Mouse (Mus musculus): ENCODE measurements around the gene Kdr. TPM values are rescaled to one million over a fixed set of nuclear protein-coding genes. Genes with fewer than 3 reads are reported as not detected.

Gene Kdr
- polyA plus RNA-seq, 1 experiment from 2014 or later = 7.7 TPM

DNA sequence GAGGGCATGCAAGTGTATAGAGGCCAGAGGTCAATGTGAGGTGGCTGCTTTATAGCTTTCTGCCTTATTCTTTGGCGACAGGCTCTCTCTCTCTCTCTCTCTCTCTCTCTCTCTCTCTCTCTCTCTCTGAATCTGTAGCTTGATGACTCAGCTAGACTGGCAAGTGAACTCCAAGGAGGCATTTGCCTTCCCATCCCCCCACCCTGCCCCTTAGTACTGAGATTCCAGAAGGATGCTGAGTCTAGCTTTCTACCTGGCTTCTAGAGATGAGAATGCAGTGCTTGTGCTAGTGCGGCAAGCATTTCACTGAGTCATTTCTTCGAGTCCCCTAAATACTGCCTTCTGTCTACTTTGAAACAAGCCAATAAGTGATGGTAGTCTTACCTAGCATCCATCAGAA is 21.7 kb downstream of the Kdr start:
- Histone ChIP-seq H3K4me1 (replicated peaks) (peaks cover 21% of the 10 kb centered on the region), H3K4me2 (no peak overlapping the region), H3K4me3 (replicated peaks) (no peak overlapping the region), H3K36me3 (no peaks in the 10 kb centered on the region), H3K27me3 (no peaks in the 10 kb centered on the region), H3K9ac (no peak overlapping the region), H3K9me3 (replicated peaks) (no peaks in the 10 kb centered on the region), H3K27ac (no peak overlapping the region)
- ATAC-seq (ENCODE audit: low read depth) (no peak), DNase-seq (no peak)
- 72% methylated on average over 3 of the region's 3 CpGs for WGBS (ENCODE audit: insufficient replicate concordance)

DNA sequence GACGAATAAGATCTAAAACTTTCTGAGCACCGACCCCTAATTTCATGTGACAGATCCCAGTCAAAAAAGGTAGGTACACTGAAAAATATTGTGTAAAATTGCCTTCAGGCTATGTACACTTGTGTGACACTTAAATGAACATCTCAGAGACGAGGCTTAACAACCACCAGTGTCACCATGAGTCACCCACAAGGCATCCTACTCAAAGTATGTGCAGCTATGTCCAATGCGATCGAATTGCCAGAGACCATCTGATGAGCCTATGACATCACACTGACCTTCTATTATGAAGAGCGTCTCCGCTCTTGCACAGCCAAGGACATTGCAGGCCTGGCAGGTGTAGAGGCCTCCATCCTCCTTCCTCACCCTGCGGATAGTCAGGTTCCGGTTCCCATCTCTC is 22.4 kb downstream of the Kdr start:
- WGBS (ENCODE audit: insufficient replicate concordance) = 80% methylated on average over 9 of the region's 9 CpGs
- Histone ChIP-seq H3K9me3 (replicated peaks) (no peaks in the 10 kb centered on the region), H3K27me3 (no peaks in the 10 kb centered on the region), H3K4me3 (replicated peaks) (no peak overlapping the region), H3K36me3 (no peaks in the 10 kb centered on the region), H3K9ac (no peak overlapping the region), H3K27ac (no peak overlapping the region), H3K4me1 (replicated peaks) (peaks cover 16% of the 10 kb centered on the region), H3K4me2 (no peak overlapping the region)
- DNase-seq = no peak
- no peak for ATAC-seq (ENCODE audit: low read depth)

DNA sequence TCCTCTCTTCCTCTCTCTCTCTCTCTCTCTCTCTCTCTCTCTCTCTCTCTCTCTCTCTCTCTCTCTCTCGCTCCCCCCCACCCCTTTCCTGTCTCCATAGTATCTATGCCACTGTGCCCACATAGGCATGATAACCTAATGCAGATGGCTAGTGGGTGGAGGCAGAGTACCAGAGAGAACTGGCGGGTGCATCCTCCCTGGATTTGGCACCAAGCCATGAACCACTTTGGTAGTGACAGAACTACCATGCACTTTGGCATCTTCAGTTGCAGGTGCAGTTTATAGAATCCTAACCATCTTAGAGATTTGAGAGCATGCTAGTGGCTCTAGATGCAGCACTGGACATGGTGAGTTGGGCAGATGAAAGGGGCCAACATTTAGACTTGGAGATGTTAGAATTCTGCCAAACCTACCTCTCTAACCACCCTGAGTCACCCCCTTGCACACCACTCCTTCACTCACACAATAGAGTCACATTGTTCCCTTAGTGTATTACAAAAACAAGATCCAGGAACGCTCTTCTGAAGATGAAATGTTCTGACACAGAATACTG is 23.4 kb downstream of the Kdr start:
- Histone ChIP-seq H3K36me3 (no peaks in the 10 kb centered on the region), H3K4me2 (no peak overlapping the region), H3K9me3 (replicated peaks) (no peaks in the 10 kb centered on the region), H3K27ac (no peak overlapping the region), H3K4me3 (replicated peaks) (no peak overlapping the region), H3K9ac (no peak overlapping the region), H3K4me1 (replicated peaks) (peaks cover 5% of the 10 kb centered on the region), H3K27me3 (no peaks in the 10 kb centered on the region)
- 66% methylated on average over 3 of the region's 3 CpGs for WGBS (ENCODE audit: insufficient replicate concordance)
- DNase-seq (no peak), ATAC-seq (ENCODE audit: low read depth) (no peak)

DNA sequence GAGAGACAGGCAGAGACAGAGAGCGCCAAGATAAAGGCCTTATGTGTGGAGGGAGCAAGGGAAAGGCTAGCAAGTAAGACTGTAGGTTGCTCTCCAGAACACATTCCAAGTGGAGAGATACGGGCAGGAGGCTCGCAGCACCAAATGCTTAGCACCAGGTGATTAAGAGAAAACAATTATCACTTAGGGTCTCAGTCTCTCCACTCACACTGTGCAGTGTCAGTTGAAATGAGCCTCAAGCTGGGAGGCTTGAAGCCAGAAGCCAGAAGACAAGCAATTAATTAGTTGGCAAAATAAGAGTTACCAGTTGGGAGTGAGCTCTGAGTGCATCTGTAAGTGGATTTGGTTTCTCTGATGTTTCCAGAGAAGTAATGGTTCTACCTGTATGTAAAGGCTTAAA is 24.0 kb downstream of the Kdr start:
- H3K36me3 ChIP-seq = no peaks in the 10 kb centered on the region
- no peaks in the 10 kb centered on the region for H3K9me3 ChIP-seq (replicated peaks)
- H3K27me3 ChIP-seq = no peaks in the 10 kb centered on the region
- 0 out of 2 replicates have a peak, but pooled peaks cover 2% of the 10 kb centered on the region for H3K4me1 ChIP-seq (replicated peaks)
- H3K4me3 ChIP-seq (replicated peaks) = no peak overlapping the region
- no peak overlapping the region for H3K9ac ChIP-seq
- no peak overlapping the region for H3K4me2 ChIP-seq
- WGBS (ENCODE audit: insufficient replicate concordance) = 64% methylated on average over 3 of the region's 3 CpGs
- DNase-seq = no peak
- no peak for ATAC-seq (ENCODE audit: low read depth)
- H3K27ac ChIP-seq = no peak overlapping the region

DNA sequence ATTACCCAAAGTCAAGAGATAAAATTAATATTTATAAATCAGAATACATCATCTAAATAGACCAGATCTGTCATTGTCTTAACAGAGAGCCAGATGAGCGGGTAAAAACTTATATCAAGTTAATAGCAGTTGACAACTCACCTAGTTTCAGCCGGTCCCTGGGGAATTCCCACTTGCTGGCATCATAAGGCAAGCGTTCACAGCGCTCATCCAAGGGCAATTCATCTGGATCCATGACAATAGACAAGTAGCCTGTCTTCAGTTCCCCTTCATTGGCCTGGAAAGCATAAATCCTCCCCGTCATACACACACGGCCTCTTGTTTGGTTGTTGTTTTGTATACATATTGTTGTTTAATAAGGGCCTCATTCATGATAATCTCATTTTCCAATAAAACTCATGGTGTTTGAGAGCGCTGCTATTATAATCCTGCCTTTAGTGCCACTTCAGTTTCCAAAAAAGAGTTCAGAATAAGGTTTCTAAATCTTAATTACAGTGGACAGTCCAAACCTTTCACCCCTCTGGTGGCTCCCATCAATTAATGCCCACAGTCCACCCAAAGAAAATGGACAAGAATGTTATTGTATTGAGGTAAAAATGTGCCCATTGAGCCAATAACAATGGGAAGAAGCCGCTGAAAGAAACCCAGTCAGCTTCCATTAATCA is 26.0 kb downstream of the Kdr start:
- H3K4me3 ChIP-seq (replicated peaks) = no peak overlapping the region
- no peak for DNase-seq
- no peak for ATAC-seq (ENCODE audit: low read depth)
- H3K9ac ChIP-seq = no peak overlapping the region
- H3K4me1 ChIP-seq (replicated peaks) = no peaks in the 10 kb centered on the region
- no peak overlapping the region for H3K27ac ChIP-seq
- no peaks in the 10 kb centered on the region for H3K36me3 ChIP-seq
- WGBS (ENCODE audit: insufficient replicate concordance) = 73% methylated on average over 8 of the region's 8 CpGs
- no peaks in the 10 kb centered on the region for H3K27me3 ChIP-seq
- no peak overlapping the region for H3K4me2 ChIP-seq
- no peaks in the 10 kb centered on the region for H3K9me3 ChIP-seq (replicated peaks)

DNA sequence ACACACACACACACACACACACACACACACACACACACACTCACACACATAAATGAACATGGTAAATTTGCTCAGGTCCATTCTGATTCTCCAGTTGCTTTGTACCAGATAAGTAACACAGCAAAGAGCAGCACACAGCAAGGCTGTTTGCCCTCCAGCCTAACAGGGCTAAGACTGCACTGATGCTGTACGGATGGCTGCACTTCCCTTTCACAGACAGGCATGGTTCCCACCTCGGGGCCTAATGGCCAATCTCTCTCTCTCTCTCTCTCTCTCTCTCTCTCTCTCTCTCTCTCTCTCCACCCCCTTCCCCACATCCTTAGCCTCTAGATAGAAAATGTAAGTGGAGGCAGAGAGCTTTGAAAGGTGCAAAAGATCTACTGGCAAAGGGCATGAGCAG is 27.4 kb downstream of the Kdr start:
- Histone ChIP-seq H3K4me2 (no peak overlapping the region), H3K36me3 (no peaks in the 10 kb centered on the region), H3K4me1 (replicated peaks) (no peaks in the 10 kb centered on the region), H3K9me3 (replicated peaks) (no peaks in the 10 kb centered on the region), H3K9ac (no peak overlapping the region), H3K27ac (no peak overlapping the region), H3K4me3 (replicated peaks) (no peak overlapping the region), H3K27me3 (no peaks in the 10 kb centered on the region)
- DNase-seq = no peak
- no peak for ATAC-seq (ENCODE audit: low read depth)
- WGBS (ENCODE audit: insufficient replicate concordance) = 61% methylated on average over 2 of the region's 2 CpGs

DNA sequence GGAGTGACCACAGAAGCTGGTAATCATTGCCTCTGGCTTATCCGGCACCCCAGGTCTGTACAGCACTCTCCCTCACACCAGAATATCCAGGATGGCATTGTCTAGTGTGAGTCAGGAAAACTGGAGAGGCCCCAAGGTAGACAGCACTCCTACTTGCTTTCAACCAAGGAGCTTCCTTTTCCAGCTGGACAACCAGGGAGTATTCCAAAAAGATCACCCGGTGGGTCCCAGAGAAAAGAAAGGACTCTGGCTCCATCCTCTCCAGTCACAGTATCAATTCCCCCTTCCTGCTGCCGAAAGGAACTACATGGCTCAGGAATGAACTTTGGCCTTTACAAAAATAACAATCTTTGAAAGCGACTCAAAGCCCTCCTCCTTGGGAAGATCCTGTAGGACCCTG is 32.9 kb downstream of the Kdr start:
- H3K9ac ChIP-seq = no peak overlapping the region
- H3K36me3 ChIP-seq = no peaks in the 10 kb centered on the region
- H3K4me3 ChIP-seq (replicated peaks) = no peak overlapping the region
- H3K27me3 ChIP-seq = no peaks in the 10 kb centered on the region
- 61% methylated on average over 4 of the region's 4 CpGs for WGBS (ENCODE audit: insufficient replicate concordance)
- H3K9me3 ChIP-seq (replicated peaks) = no peaks in the 10 kb centered on the region
- no peak for DNase-seq
- no peaks in the 10 kb centered on the region for H3K4me1 ChIP-seq (replicated peaks)
- H3K27ac ChIP-seq = no peak overlapping the region
- H3K4me2 ChIP-seq = no peak overlapping the region
- ATAC-seq (ENCODE audit: low read depth) = no peak

DNA sequence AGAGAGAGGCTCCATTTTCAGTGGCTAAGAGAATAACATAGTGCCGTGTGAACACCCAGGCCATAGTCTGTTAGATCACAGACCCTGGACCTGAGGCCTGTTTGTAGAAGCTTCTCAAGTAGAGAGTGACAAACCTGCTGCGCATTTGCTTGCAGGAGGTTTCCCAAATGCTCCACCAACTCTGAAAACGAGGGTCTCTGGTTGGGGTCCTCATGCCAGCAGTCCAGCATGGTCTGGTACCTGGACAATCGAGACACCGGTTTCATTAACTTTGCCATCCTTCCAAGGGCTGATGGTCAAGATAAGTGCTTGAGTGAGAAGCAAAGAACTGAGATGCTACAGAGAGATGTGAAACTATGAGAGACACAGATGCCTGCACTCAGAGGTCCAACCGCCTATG is 35.0 kb downstream of the Kdr start:
- Histone ChIP-seq H3K27ac (no peak overlapping the region), H3K4me3 (replicated peaks) (no peak overlapping the region), H3K27me3 (no peaks in the 10 kb centered on the region), H3K9me3 (replicated peaks) (no peaks in the 10 kb centered on the region), H3K4me1 (replicated peaks) (no peaks in the 10 kb centered on the region), H3K9ac (no peak overlapping the region), H3K4me2 (no peak overlapping the region), H3K36me3 (no peaks in the 10 kb centered on the region)
- 78% methylated on average over 6 of the region's 6 CpGs for WGBS (ENCODE audit: insufficient replicate concordance)
- no peak for DNase-seq
- no peak for ATAC-seq (ENCODE audit: low read depth)

DNA sequence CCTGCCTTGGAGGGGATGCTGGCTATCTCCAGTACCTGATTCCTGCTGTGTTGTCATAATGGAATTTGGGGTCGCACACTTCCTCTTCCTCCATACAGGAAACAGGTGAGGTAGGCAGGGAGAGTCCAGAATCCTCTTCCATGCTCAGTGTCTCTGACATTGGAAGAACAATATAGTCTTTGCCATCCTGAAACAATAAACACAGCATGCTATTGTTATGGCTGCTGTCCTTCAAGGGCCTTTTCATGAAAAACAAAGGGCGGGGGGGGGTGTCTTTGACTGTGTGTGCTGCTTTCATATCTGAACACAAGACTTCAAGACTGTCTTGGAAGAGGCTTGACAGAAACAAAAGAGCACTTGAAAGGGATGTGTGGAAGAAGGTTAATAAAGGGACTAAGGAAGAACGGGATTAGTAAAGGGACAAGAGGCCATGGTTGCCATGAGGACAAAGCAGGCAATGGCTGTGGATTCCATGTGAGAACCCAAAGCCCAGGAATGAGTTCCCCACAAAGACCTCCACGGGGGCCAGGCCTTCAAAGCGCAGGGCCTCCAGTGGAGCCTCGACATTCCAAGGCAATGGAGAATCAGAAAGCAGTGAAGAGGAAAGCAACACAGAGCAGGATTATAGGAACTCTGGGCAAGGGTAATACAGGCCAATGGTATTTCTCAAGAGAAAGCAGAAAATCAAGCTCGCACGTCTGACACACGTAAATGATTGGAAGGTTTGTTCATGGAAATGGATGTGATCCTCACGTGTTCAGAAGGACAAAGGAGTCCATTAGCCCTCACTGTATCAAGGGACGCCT is 36.3 kb downstream of the Kdr start:
- no peaks in the 10 kb centered on the region for H3K4me1 ChIP-seq (replicated peaks)
- no peaks in the 10 kb centered on the region for H3K27me3 ChIP-seq
- H3K36me3 ChIP-seq = no peaks in the 10 kb centered on the region
- no peak overlapping the region for H3K9ac ChIP-seq
- no peak overlapping the region for H3K27ac ChIP-seq
- H3K4me2 ChIP-seq = no peak overlapping the region
- H3K4me3 ChIP-seq (replicated peaks) = no peak overlapping the region
- no peaks in the 10 kb centered on the region for H3K9me3 ChIP-seq (replicated peaks)
- WGBS (ENCODE audit: insufficient replicate concordance) = 69% methylated on average over 11 of the region's 11 CpGs
- ATAC-seq (ENCODE audit: low read depth) = no peak
- DNase-seq = no peak

DNA sequence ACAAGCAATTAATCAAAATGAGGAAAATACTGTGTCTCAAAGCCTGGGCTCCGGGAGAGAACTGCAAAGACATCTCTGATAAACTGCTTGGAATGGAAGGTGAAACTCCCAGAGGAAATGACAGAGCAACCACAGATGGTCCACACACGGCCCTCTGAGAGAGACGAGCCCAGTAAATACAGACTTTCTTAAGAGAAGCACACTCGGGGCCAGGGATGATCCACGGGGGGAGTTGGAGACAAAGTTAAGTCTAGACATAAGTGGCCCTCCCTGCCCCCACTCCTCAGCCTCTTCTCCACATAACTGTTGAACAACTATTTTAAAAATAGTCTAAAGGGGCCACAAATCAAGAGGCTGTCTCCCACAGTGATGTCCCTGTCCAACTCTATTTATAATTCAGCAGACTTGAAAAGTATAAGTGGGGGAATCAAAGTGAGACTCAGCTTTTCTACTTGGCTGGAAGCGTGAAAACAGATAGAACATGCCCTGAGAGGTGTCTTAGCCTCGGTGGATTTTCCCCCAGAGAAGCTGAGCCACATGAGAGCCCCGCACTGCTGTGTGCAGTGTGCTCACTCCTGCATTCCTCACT is 39.0 kb downstream of the Kdr start:
- Histone ChIP-seq H3K9ac (no peak overlapping the region), H3K4me2 (no peak overlapping the region), H3K4me3 (replicated peaks) (no peak overlapping the region), H3K27me3 (no peaks in the 10 kb centered on the region; the same call in 1 of the 2 replicates), H3K36me3 (no peaks in the 10 kb centered on the region), H3K9me3 (replicated peaks) (no peaks in the 10 kb centered on the region), H3K4me1 (replicated peaks) (no peaks in the 10 kb centered on the region), H3K27ac (no peak overlapping the region)
- DNase-seq = no peak
- 33% methylated on average over 8 of the region's 8 CpGs for WGBS (ENCODE audit: insufficient replicate concordance)
- no peak for ATAC-seq (ENCODE audit: low read depth)

DNA sequence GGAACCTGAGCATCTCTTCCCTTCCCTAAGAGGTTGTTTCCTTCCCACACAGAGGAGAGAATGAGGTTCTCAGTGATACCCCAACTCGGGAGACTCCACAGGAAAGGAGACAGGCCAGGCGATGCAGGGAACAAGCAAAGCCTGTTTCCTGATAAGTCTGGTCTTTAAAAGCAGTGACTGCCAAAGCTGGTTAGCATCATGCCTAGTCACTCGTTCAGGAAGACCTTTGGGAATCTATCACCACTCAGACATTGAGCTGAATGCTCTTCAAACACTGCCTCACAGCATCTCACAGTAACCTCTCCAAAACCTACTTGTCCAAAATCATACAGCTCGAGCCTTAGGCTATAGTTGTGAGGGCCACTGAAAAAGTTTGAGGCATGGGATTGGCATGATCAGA is 40.2 kb downstream of the Kdr start:
- no peaks in the 10 kb centered on the region for H3K36me3 ChIP-seq
- ATAC-seq (ENCODE audit: low read depth) (no peak), DNase-seq (no peak)
- no peak overlapping the region for H3K9ac ChIP-seq
- no peaks in the 10 kb centered on the region for H3K9me3 ChIP-seq (replicated peaks)
- H3K4me3 ChIP-seq (replicated peaks) = no peak overlapping the region
- H3K4me1 ChIP-seq (replicated peaks) = peaks cover 9% of the 10 kb centered on the region
- H3K4me2 ChIP-seq = no peak overlapping the region
- no peak overlapping the region for H3K27ac ChIP-seq
- peaks cover 7% of the 10 kb centered on the region; the same call in 1 of the 2 replicates for H3K27me3 ChIP-seq
- 32% methylated on average over 4 of the region's 4 CpGs for WGBS (ENCODE audit: insufficient replicate concordance)
